Mouse (Mus musculus) embryo, embryonic 11.5 days (tissue): ENCODE data around the gene Hip1r.

Source experiments
- DNase-seq: peaks from one replicate; pipeline ENCODE4 v3.0.0-alpha.2; 2012; ENCODE audit warnings: low read depth, low spot score

Hip1r gene

GRCm38 (mm10) chr5:123974179-123974485 is 704 bp downstream of the Hip1r start:
- no peak for DNase-seq

- DNase-seq, result no peak
Measured at GRCm38 (mm10) chr5:123974616-123975111, 1.2 kb downstream of the Hip1r start.

- no peak for DNase-seq
Measured at GRCm38 (mm10) chr5:123975668-123976180, 2.3 kb downstream of the Hip1r start.

DNA sequence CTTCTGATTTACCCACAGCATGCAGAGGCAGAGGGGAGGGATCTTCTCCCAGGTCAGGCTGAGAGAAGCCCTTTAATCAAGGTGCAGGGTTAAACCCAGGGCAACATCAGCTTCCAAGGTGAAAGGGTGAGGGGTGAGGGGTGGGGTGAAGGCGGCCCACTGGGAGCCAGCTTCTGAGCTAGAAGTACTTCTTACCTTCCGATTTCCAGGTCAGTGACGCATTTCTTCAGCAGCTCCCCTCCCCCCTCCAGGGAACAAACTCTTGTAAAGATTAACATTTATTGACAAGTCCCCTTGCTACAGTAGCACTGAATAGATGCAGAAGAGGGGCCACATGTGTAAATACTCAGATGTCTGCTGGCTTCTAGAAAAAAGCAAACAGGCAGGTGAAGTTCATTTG is 3.8 kb downstream of the Hip1r start:
- no peak for DNase-seq

DNA sequence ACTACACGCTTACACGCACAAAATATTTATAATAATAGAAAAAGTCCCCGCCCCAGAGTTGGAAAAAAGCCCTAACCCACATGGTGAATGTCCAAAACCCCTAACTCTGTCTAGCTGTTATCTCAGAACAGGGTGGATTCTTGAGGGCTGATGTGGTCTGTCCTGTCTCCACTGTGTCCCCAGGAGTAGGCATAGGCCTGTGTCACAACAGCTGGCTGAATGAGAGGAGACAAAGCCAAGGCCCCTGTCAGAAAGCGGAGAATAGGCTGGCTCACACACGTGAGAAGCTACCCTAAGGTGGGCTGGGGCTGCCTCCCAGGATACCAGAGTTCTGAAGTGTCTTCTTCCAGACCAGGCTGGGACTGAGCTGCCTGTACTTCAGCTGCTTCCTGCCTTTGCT is 4.7 kb downstream of the Hip1r start:
- no peak for DNase-seq

DNA sequence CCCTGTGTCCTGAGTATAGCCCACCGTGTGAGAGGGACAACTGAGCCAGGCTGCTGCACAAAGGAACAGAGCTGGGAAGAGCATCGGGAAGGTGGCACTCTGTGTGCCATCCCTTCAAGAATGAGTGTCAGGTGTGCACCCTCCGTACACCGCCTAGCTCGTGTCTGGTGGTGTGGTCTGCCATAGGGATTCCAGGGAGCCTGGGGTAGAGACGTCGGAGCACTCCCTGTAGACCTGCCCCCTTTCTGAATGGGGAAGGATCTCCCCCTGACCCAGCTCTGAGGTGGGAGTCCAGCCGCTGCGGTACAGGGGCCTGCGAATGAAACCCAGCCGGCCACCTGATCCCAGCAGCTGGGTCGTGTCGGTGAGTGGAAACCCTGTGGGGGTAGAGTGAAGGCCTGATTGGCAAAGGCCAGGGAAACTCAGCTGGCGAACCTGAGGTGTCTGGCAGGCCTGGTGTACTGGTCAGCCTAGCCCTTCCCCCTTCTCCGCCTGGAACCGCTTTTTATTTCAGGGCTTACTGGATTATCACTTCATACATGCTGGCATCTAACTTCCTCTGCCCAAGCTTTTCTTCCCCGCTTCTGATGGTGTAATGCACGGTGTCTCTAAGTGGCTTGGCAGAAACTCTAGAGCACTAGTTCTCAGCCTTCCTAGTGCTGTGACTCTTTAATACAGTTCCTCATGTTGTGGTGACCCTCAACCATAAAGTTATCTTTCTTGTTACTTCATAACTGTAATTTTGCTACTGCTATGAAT is 6.0 kb downstream of the Hip1r start:
- DNase-seq, result no peak

GRCm38 (mm10) chr5:123979980-123980369 is 6.5 kb downstream of the Hip1r start:
- no peak for DNase-seq

DNA sequence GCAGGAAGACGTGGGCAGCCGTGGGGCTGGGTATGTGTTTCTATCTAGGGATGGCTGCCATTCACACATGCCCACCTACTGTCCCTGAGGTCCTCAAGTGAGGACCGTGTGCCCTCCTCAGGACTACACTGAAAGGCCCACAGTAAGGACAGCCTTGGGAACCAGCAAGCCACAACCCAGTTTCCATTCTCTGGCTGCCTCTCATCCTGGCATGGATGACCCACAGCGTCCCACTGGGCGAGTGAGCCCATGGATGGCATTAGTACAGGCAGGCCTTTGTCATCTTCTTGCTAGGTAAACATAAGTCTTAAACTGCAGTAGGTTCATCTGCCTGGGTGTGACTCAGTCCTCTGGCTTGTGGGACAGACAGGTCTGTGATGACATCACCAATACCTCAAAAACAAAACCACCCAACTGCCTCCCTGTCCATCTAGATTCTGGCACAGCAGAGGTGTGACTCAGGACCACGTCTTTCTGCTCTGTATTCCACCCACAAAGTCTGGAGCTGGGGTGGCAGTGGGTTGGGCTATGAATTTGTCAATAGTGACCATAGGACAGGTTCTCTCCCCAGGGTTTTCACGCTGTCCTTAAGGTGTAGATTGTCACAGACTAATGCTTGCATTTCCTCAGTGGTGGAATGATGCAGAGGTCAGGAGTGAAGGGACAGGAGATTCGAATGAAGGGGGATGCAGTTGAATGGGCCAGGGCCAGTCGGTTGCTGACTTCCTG is 7.3 kb downstream of the Hip1r start:
- DNase-seq, result no peak

GRCm38 (mm10) chr5:123981250-123981554 is 7.8 kb downstream of the Hip1r start:
- no peak for DNase-seq

- DNase-seq, result no peak
Measured at GRCm38 (mm10) chr5:123982838-123983237, 9.4 kb downstream of the Hip1r start.

- no peak for DNase-seq
Measured at GRCm38 (mm10) chr5:123985434-123985833, 12.0 kb downstream of the Hip1r start.

GRCm38 (mm10) chr5:123986925-123987324 is 13.5 kb downstream of the Hip1r start:
- DNase-seq, result no peak

GRCm38 (mm10) chr5:123987511-123987910 is 14.1 kb downstream of the Hip1r start:
- no peak for DNase-seq

DNA sequence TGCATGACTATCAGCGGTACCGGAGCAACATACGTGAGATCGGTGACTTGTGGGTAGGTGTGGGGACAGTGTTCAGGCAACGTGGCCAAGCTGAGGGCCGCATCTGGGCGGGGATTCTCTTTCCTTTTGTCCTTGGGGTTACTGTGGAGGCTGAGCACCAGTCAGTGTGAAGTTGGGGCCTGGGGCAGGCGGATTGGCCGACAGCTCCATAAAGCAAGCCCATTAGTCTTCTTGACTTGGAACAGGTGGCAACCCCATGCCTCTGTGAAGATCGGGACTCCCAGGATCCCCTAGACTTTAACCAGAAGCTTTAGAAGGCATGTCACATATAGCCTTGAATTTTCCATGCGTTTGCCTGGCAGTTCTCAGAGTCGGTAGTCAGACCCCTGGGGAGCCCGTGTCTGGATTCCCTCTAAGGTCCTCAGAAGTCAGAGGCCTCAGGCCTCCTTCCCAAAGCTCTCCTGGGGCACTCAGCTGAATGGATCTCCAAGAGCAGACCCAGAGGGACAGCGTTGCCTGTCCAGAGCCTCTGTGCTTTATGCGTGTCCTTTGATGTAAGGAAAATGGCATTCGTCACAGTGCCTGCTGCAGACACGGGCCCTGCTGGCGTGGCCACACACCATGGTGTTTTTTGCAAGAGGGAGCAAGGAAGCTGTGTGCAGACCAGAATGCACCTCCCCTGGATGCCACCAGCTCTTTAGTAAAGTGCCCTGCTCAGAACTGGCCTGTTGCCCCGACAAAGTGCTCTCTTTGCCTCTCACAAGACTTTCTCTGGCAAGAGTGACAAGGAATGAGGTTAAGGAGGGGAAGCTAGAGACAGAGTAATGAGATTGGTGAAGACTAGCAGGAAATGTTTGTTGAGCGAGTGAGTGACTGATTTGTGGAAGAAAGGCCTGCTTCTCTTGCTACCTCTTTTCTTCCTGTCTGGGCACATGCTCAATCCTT is 16.8 kb downstream of the Hip1r start:
- DNase-seq, result no peak

DNA sequence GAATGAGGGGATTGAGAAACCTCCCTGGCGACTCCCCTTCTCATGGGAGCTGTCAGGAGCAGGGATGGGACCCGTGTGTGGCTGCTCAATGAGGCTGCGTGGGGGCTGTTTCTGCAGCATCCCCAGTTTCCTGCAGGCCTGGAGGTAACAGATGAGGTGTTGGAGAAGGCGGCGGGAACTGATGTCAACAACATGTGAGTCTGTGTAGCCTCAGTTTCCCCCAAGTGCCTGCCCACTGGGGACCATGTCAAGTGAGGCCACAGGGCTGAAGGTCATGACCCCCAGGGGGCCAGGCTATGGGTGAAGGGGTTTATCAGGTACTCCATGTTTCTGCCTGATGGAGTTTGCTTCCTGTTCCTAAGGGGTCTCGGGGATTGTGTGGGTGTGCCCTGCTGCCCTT is 17.9 kb downstream of the Hip1r start:
- DNase-seq, result no peak

- DNase-seq, result no peak
Measured at GRCm38 (mm10) chr5:123992193-123992637, 18.8 kb downstream of the Hip1r start.

GRCm38 (mm10) chr5:123992794-123993193 is 19.4 kb downstream of the Hip1r start:
- DNase-seq, result peak; percentile 67

DNA sequence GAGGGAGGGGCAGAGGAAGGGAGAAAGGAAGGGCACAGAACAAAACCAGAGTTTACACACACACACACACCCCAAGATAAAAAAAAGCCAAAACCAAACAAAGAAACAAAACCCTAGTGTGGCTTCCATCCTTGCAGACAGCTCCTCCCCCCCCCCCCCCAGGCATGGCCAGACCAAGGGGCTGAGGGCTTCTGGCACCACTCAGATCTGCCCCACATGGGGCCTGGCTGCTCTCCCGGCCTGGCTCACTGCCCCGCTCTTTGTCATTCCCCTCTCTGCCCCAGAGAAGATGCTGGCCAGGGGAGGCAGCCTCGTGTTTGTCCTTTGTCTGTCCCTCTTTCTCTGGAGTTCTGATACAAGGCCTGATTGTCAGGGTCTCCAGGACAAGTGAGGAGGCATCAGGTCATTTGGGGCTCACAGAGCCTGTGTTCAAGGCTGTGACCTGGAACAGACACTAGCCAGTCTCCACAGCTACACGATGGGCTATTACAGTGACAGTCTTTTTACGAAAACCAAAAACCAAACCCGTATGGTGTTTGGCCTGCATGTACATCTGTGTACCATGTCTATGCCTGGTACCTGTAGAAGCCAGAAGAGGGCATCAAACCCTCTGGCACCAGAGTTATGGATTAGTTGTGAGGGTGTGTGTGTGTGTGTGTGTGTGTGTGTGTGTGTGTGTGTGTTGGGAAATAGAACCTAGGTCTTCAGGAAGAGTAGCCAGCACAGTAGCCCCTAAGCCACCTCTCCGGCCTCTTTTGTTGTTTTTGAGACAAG is 20.0 kb downstream of the Hip1r start:
- DNase-seq, result no peak

DNA sequence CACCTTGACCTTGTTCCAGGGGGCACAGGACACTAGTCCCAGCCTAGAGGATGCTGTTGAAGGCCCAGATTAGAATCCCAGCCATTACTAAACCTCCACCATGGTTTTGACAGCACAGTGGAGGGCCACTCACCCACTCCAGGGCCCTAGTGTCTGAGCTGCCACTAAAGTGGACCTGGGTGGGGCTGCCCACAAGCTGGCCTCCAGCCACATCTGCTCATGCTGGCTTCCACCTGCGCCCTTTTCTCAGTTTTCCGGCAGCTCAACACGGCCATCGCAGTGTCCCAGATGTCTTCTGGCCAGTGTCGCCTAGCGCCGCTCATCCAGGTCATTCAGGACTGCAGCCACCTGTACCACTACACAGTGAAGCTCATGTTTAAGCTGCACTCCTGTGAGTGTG is 21.0 kb downstream of the Hip1r start:
- DNase-seq, result no peak

DNA sequence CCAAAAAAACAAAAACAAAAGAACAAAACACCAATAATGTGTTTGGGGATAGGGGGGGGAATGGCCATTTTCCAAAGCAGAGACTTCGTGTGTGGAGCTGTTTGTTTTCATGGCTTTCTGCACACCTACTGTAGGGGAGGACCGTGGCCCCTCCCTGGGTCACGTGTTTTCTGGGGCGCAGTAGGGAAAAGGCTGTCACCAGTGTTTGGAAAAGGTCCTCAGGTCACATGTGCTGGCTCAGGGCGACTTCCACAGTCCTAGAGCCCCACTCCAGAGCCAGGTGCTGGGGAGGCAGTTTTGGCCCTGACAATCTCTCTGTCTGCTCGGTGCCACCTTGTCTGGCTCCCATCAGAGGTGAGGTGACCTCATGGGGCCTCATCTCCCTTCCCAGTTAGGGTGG is 22.0 kb downstream of the Hip1r start:
- DNase-seq, result no peak

DNA sequence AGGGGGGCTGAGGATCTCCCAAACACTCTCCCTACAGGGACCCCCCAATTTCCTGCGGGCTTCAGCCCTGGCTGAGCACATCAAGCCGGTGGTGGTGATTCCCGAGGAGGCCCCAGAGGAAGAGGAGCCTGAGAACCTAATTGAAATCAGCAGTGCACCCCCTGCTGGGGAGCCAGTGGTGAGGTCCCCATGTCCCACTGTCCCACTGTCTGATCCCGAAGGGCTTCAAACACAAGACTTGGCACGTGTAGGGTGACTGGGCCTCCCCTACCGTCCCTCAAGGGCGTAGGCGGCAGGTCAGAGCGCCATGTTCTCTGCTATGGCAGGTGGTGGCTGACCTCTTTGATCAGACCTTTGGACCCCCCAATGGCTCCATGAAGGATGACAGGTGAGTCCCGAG is 22.8 kb downstream of the Hip1r start:
- no peak for DNase-seq
